Mouse (Mus musculus) ES-E14 (cell line): ENCODE measurements at regions not wholly inside any gene's neighbourhood (a gene's known extent, or its start where the extent isn't known, plus 50 kb on each side); places are given as distances from the start of the nearest gene placed in this dataset.

ENCODE experiments used
- DNase-seq: peaks from one replicate; pipeline ENCODE4 v3.0.0-alpha.2; 2013; ENCODE audit warnings: low read depth, low spot score
- H3K27ac ChIP-seq: 2 replicates; pipeline ENCODE4 v1.5.1; 2012; ENCODE audit warnings: low read depth, mild to moderate bottlenecking, low read length, moderate library complexity, mixed read lengths; ENCODE audit not compliant: poor library complexity, insufficient read depth, severe bottlenecking
- H3K36me3 ChIP-seq: 2 replicates; pipeline ENCODE4 v1.6.1; 2012; ENCODE audit warnings: mild to moderate bottlenecking, low read length, moderate library complexity, mixed read lengths; ENCODE audit not compliant: control insufficient read depth, poor library complexity, insufficient read depth, severe bottlenecking
- H3K4me1 ChIP-seq, 2 experiments: fragments of 150-350 bp in 1 of 2; sonication (generic) in 1 of 2; 2 replicates each; pipeline ENCODE4 v1.6.1; 2012; ENCODE audit warnings: low read length in 2 of 2, mild to moderate bottlenecking in 1 of 2, mixed read lengths in 1 of 2; ENCODE audit not compliant: control insufficient read depth in 2 of 2, insufficient read depth in 2 of 2, poor library complexity in 1 of 2
- H3K4me3 ChIP-seq, 2 experiments: fragments of 150-350 bp in 1 of 2; sonication (generic) in 1 of 2; 2 replicates each; pipeline ENCODE4 v1.5.1; 2012; ENCODE audit warnings: low read length in 2 of 2, low read depth in 1 of 2, mild to moderate bottlenecking in 1 of 2, mixed read lengths in 1 of 2; ENCODE audit not compliant: insufficient read depth in 1 of 2, poor library complexity in 1 of 2, severe bottlenecking in 1 of 2
- H3K9ac ChIP-seq: 2 replicates; pipeline ENCODE4 v1.6.1; 2012; ENCODE audit warnings: low read depth, mild to moderate bottlenecking, low read length, mixed read lengths; ENCODE audit not compliant: poor library complexity, insufficient read depth, severe bottlenecking
- H3K9me3 ChIP-seq: fragments of 150-350 bp; sonication (generic); 2 replicates; pipeline ENCODE4 v1.6.1; 2012; ENCODE audit warnings: low read depth, mild to moderate bottlenecking, low read length; ENCODE audit not compliant: control insufficient read depth, insufficient read depth
- CHD2 ChIP-seq: IDR thresholded peaks from 2 replicates; pipeline ENCODE4 v1.6.1; 2014; ENCODE audit warnings: mild to moderate bottlenecking, low read depth, low read length, inconsistent platforms
- HCFC1 ChIP-seq: IDR thresholded peaks from 2 replicates; pipeline ENCODE4 v1.6.1; 2012; ENCODE audit warnings: low read length, inconsistent platforms, borderline replicate concordance; ENCODE audit not compliant: insufficient read depth
- MAFK ChIP-seq: IDR thresholded peaks from 2 replicates; pipeline ENCODE4 v1.6.1; 2014; ENCODE audit warnings: mild to moderate bottlenecking, low read depth, low read length, inconsistent platforms; ENCODE audit not compliant: insufficient read depth
- ZC3H11A ChIP-seq: IDR thresholded peaks from 2 replicates; pipeline ENCODE4 v1.6.1; 2012; ENCODE audit warnings: low read depth, mild to moderate bottlenecking, inconsistent platforms, low read length, borderline replicate concordance
- ZNF384 ChIP-seq: IDR thresholded peaks from 2 replicates; pipeline ENCODE4 v1.6.1; 2012; ENCODE audit warnings: low read depth, low read length, inconsistent platforms
- in situ Hi-C, 2 experiments: fragments of 600-800 bp; cut with MboI; formaldehyde crosslinking; loops; one replicate each; pipeline ENCODE4 v1.15.1; 2025; ENCODE audit warnings: low sequenced_read_pairs in 2 of 2, inconsistent platforms in 1 of 2; ENCODE audit not compliant: unreplicated experiment in 2 of 2

DNA sequence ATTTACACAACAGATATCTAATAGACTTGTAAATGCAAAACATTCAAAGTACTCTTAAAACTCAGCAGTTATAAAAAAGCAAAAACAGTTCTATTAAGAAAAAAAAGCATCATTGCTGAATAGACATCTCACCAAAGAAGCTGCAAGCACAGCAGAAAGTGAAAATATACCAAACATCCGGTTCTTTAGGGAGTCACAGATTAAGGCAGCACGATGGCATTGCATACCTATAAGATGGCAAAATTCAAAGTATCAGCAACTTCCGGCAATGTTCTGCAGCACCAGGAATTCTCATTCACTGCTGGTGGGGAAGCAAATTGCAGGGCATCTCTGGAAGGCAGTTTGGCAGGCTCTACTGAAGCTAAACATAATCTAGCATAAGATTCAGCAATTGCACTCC, 882.6 kb downstream of the Car8 start:
- Histone ChIP-seq H3K4me3 (no peak overlapping the region), H3K27ac (no peak overlapping the region), H3K4me1 (no peaks in the 10 kb centered on the region), H3K9me3 (no peaks in the 10 kb centered on the region), H3K36me3 (no peaks in the 10 kb centered on the region), H3K9ac (no peak overlapping the region)
- TF ChIP-seq HCFC1 = no peak
- no peak for TF ChIP-seq ZNF384
- no peak for TF ChIP-seq MAFK
- TF ChIP-seq CHD2 = no peak
- TF ChIP-seq ZC3H11A = no peak
- DNase-seq = no peak
- in situ Hi-C loops = no loop called here

DNA sequence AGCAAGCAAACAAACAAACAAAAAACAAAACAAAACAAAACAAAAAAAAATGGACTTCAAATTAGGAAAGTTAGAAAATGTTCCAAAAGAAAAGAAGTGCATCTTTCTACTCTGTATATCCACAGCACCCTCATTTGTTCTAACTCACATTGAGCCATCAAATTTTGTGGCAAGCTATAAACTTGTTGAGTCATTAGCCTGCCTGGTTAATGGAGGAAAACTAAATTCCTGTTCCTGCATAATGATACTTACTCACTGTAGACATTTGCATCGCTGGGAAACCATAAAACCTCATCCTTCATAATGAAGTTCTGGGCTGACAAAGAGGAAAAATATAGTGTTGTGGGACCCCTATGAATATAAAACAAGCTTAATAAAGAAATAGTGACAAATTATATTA, 891.5 kb downstream of the Car8 start:
- in situ Hi-C loops = no loop called here
- H3K36me3 ChIP-seq = no peaks in the 10 kb centered on the region
- H3K4me3 ChIP-seq = no peak overlapping the region
- TF ChIP-seq ZNF384 (no peak), MAFK (no peak), ZC3H11A (no peak), HCFC1 (no peak), CHD2 (no peak)
- H3K9ac ChIP-seq = no peak overlapping the region
- H3K9me3 ChIP-seq = no peaks in the 10 kb centered on the region
- H3K27ac ChIP-seq = no peak overlapping the region
- no peak for DNase-seq
- H3K4me1 ChIP-seq = no peaks in the 10 kb centered on the region

- H3K36me3 ChIP-seq = no peaks in the 10 kb centered on the region
- H3K27ac ChIP-seq = no peak overlapping the region
- no peaks in the 10 kb centered on the region for H3K4me1 ChIP-seq
- in situ Hi-C loops = no loop called here
- no peaks in the 10 kb centered on the region for H3K9me3 ChIP-seq
- DNase-seq = no peak
- H3K4me3 ChIP-seq = no peak overlapping the region
- no peak overlapping the region for H3K9ac ChIP-seq
- no peak for TF ChIP-seq MAFK
- no peak for TF ChIP-seq HCFC1
- TF ChIP-seq CHD2 = no peak
These were observed 897.7 kb downstream of the Car8 start for GRCm38 (mm10) chr4:7341159-7341558.

DNA sequence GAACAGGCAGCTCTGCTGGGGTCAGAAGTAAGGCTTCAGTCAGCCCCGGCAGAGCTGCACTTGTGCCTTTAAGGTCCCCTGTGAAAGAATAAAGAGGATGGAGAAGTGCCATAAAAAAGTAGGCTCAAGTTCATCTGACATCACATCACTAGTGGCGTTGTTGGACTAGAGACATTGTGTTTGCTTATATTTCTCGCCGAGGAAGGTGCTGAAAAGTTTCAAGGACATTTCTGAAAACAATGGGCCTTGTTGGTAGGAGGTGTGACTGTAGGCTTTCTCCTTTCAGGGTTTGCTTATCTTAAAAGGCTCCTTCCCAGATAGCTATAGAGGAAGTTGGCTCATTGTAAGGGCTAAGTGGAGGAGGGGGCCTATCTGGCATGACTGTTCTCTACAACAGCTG, 924.6 kb downstream of the Car8 start:
- H3K4me3 ChIP-seq = no peak overlapping the region

GRCm38 (mm10) chr4:7313219-7313618, 925.6 kb downstream of the Car8 start:
- DNase-seq = no peak
- H3K9ac ChIP-seq = no peak overlapping the region
- in situ Hi-C loops = no loop called here
- no peaks in the 10 kb centered on the region for H3K36me3 ChIP-seq
- H3K9me3 ChIP-seq = no peaks in the 10 kb centered on the region
- no peak overlapping the region for H3K4me3 ChIP-seq
- TF ChIP-seq ZC3H11A = no peak
- no peak for TF ChIP-seq HCFC1
- no peak for TF ChIP-seq CHD2
- TF ChIP-seq MAFK = no peak
- TF ChIP-seq ZNF384 = no peak
- H3K27ac ChIP-seq = no peak overlapping the region
- H3K4me1 ChIP-seq = no peaks in the 10 kb centered on the region

More for the DNA sequence above, 924.6 kb downstream of the Car8 start:
- in situ Hi-C loops = no loop called here
- DNase-seq = no peak
- TF ChIP-seq ZNF384 (no peak), MAFK (no peak), ZC3H11A (no peak), HCFC1 (no peak), CHD2 (no peak)
- H3K27ac ChIP-seq = no peak overlapping the region
- H3K36me3 ChIP-seq = no peaks in the 10 kb centered on the region
- H3K4me1 ChIP-seq = no peaks in the 10 kb centered on the region
- H3K9ac ChIP-seq = no peak overlapping the region
- H3K9me3 ChIP-seq = no peaks in the 10 kb centered on the region
